Mouse (Mus musculus) MEL (cell line): ENCODE measurements around the gene Fsip2. TPM values are rescaled to one million over a fixed set of nuclear protein-coding genes. Genes with fewer than 3 reads are reported as not detected.

ENCODE experiments used
- DNase-seq: peaks from one replicate; pipeline ENCODE4 v3.0.0; 2011; ENCODE audit warnings: low read depth, low spot score
- H3K27ac ChIP-seq: 2 replicates; pipeline ENCODE4 v1.5.1; 2012; ENCODE audit warnings: low read depth, mild to moderate bottlenecking, control low read depth, low read length, moderate library complexity; ENCODE audit not compliant: control insufficient read depth
- H3K27me3 ChIP-seq, 2 experiments: fragments of 150-350 bp in 1 of 2; sonication (generic) in 1 of 2; 2 replicates each; pipeline ENCODE4 v1.6.1; 2012; ENCODE audit warnings: low read length in 2 of 2, mild to moderate bottlenecking in 2 of 2, improper control_type of control experiment in 1 of 2, moderate library complexity in 1 of 2; ENCODE audit not compliant: insufficient read depth in 2 of 2, control insufficient read depth in 1 of 2
- H3K36me3 ChIP-seq, 2 experiments: 2 replicates each; pipeline ENCODE4 v1.6.1; 2012 to 2014; ENCODE audit warnings: low read length in 2 of 2, improper control_type of control experiment in 1 of 2, inconsistent platforms in 1 of 2, mild to moderate bottlenecking in 1 of 2; ENCODE audit not compliant: insufficient read depth in 2 of 2, control insufficient read depth in 1 of 2
- H3K4me1 ChIP-seq, 2 experiments: fragments of 150-350 bp in 1 of 2; sonication (generic) in 1 of 2; 2 replicates each; pipeline ENCODE4 v1.6.1; 2012; ENCODE audit warnings: low read length in 2 of 2, improper control_type of control experiment in 1 of 2, mild to moderate bottlenecking in 1 of 2; ENCODE audit not compliant: insufficient read depth in 2 of 2, control insufficient read depth in 1 of 2
- H3K4me3 ChIP-seq, 2 experiments: fragments of 150-350 bp in 1 of 2; sonication (generic) in 1 of 2; 2 replicates each; pipeline ENCODE4 v1.5.1; 2012; ENCODE audit warnings: low read depth in 2 of 2, low read length in 2 of 2, mild to moderate bottlenecking in 2 of 2, moderate library complexity in 2 of 2, control low read depth in 1 of 2, improper control_type of control experiment in 1 of 2; ENCODE audit not compliant: control insufficient read depth in 1 of 2, insufficient read depth in 1 of 2
- H3K79me2 ChIP-seq: 2 replicates; pipeline ENCODE4 v1.6.1; 2012; ENCODE audit warnings: mild to moderate bottlenecking, low read length, moderate library complexity; ENCODE audit not compliant: control insufficient read depth, poor library complexity, insufficient read depth
- H3K9ac ChIP-seq: 2 replicates; pipeline ENCODE4 v1.6.1; 2012; ENCODE audit warnings: low read depth, mild to moderate bottlenecking, control low read depth, low read length, moderate library complexity; ENCODE audit not compliant: control insufficient read depth, poor library complexity, severe bottlenecking
- H3K9me3 ChIP-seq: fragments of 150-350 bp; sonication (generic); replicated peaks from 2 replicates; pipeline ENCODE4 v1.6.1; 2012; ENCODE audit warnings: mild to moderate bottlenecking, low read length, improper control_type of control experiment, moderate library complexity; ENCODE audit not compliant: insufficient read depth
- BHLHE40 ChIP-seq: IDR thresholded peaks from 2 replicates; pipeline ENCODE4 v1.6.1; 2012; ENCODE audit warnings: low read depth, mild to moderate bottlenecking, inconsistent platforms, low read length, improper control_type of control experiment, borderline replicate concordance
- CHD1 ChIP-seq: IDR thresholded peaks from 2 replicates; pipeline ENCODE4 v1.6.1; 2012; ENCODE audit warnings: low read depth, mild to moderate bottlenecking, inconsistent platforms, low read length, improper control_type of control experiment
- CHD2 ChIP-seq: IDR thresholded peaks from 2 replicates; pipeline ENCODE4 v1.6.1; 2011; ENCODE audit warnings: low read length, improper control_type of control experiment
- HCFC1 ChIP-seq: IDR thresholded peaks from 2 replicates; pipeline ENCODE4 v1.6.1; 2012; ENCODE audit warnings: low read depth, mild to moderate bottlenecking, inconsistent platforms, low read length, improper control_type of control experiment, moderate library complexity
- JUND ChIP-seq: IDR thresholded peaks from 2 replicates; pipeline ENCODE4 v1.6.1; 2011; ENCODE audit warnings: low read depth, mild to moderate bottlenecking, improper control_type of control experiment, low read length
- MAFK ChIP-seq: IDR thresholded peaks from 2 replicates; pipeline ENCODE4 v1.6.1; 2011; ENCODE audit warnings: low read depth, mild to moderate bottlenecking, low read length, improper control_type of control experiment, borderline replicate concordance
- MAZ ChIP-seq: IDR thresholded peaks from 2 replicates; pipeline ENCODE4 v1.6.1; 2012; ENCODE audit warnings: low read depth, mild to moderate bottlenecking, inconsistent platforms, low read length, improper control_type of control experiment
- MEF2A ChIP-seq: IDR thresholded peaks from 2 replicates; pipeline ENCODE4 v1.6.1; 2014; ENCODE audit warnings: low read depth, mild to moderate bottlenecking, inconsistent platforms, low read length, improper control_type of control experiment; ENCODE audit not compliant: poor library complexity, insufficient replicate concordance, severe bottlenecking; ENCODE audit errors: extremely low read depth
- NELFE ChIP-seq: IDR thresholded peaks from 2 replicates; pipeline ENCODE4 v1.6.1; 2011; ENCODE audit warnings: low read depth, low read length, improper control_type of control experiment
- POLR2A ChIP-seq, 2 experiments: IDR thresholded peaks; 2 replicates each; pipeline ENCODE4 v1.6.1; 2011 to 2012; ENCODE audit warnings: low read length in 2 of 2, mild to moderate bottlenecking in 2 of 2, control low read depth in 1 of 2, improper control_type of control experiment in 1 of 2, low read depth in 1 of 2, moderate library complexity in 1 of 2; ENCODE audit not compliant: control insufficient read depth in 1 of 2, insufficient read depth in 1 of 2, poor library complexity in 1 of 2
- USF1 ChIP-seq: IDR thresholded peaks from 2 replicates; pipeline ENCODE4 v1.6.1; 2014; ENCODE audit warnings: low read depth, mild to moderate bottlenecking, inconsistent platforms, low read length, improper control_type of control experiment, moderate library complexity
- USF2 ChIP-seq, 2 experiments: IDR thresholded peaks; 2 replicates each; pipeline ENCODE4 v1.6.1; 2011 to 2012; ENCODE audit warnings: improper control_type of control experiment in 2 of 2, low read length in 2 of 2, borderline replicate concordance in 1 of 2, inconsistent platforms in 1 of 2, low read depth in 1 of 2, mild to moderate bottlenecking in 1 of 2; ENCODE audit not compliant: insufficient read depth in 1 of 2
- ZC3H11A ChIP-seq: IDR thresholded peaks from 2 replicates; pipeline ENCODE4 v1.6.1; 2012; ENCODE audit warnings: low read depth, mild to moderate bottlenecking, inconsistent platforms, low read length, improper control_type of control experiment
- ZMIZ1 ChIP-seq: IDR thresholded peaks from 2 replicates; pipeline ENCODE4 v1.6.1; 2012; ENCODE audit warnings: low read depth, mild to moderate bottlenecking, inconsistent platforms, low read length, improper control_type of control experiment, moderate library complexity
- ZNF384 ChIP-seq: IDR thresholded peaks from 2 replicates; pipeline ENCODE4 v1.6.1; 2012; ENCODE audit warnings: low read depth, mild to moderate bottlenecking, inconsistent platforms, low read length, improper control_type of control experiment
- polyA plus RNA-seq, 2 experiments: library from polyadenylated mRNA; stranded (reverse) in 1 of 2; unstranded in 1 of 2; fragments of >175 nt in 1 of 2; fragments of >200 nt in 1 of 2; gene quantifications; 2 replicates each; pipeline versions ENCODE4 v1.2.1 to v1.2.4; 2012; ENCODE audit warnings: low replicate concordance in 2 of 2, low read depth in 1 of 2; ENCODE audit not compliant: insufficient read length in 2 of 2, insufficient read depth in 1 of 2, missing spikeins in 1 of 2
- total RNA-seq: library from RNA; depleted of rRNA; stranded (reverse); fragments of 300-350 nt; gene quantifications from 2 replicates; pipeline ENCODE4 v1.2.3, GENCODE M21; 2012

Gene Fsip2
- total and polyA plus RNA-seq, 3 experiments: not detected

DNA sequence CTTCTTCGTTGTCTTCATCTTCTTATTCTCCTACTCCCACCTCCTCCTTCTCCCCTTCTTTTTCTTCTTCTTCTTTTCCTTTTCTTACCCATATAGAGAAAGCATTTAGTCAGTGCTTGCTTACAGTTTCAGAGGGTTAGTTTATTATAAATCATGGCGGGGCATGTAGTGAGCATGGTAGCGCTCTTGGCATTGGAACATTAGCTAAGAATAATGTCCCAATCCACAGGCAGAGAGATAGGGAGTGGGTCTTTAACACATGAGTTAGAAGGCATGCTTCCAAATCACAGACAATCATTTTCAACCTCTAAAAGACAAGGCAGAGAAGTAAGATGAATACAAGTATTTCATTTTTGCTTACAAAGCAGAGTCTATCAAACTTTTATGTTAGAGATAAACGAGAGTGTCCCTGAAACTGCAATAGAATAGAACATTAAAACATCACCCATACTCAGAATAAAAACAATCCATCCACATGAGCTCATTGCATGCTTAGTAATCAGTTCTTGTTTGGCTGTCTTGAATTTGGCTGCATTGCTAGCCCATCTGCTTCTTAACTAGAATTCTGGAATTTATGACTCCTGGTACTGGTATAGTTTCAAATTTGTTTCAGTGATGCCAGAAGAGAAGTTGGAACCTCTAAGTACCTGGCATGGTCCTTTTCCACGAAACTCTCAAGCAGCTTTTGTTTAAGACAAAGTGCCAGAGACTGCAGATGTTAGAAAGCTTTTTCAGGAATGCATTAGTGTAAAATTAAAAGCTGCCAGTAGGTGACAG, 109.7 kb downstream of the Fsip2 start:
- no peak overlapping the region for H3K27ac ChIP-seq
- no peaks in the 10 kb centered on the region for H3K79me2 ChIP-seq
- TF ChIP-seq CHD1: no peak
- no peak for TF ChIP-seq MEF2A
- no peak for TF ChIP-seq ZNF384
- no peak for TF ChIP-seq MAZ
- TF ChIP-seq CHD2: no peak
- TF ChIP-seq BHLHE40: no peak
- TF ChIP-seq HCFC1: no peak
- no peak for TF ChIP-seq ZMIZ1
- no peak for TF ChIP-seq ZC3H11A
- no peak for TF ChIP-seq USF1
- TF ChIP-seq NELFE: no peak
- TF ChIP-seq POLR2A (IDR thresholded peaks at IDR 0.05; ENCODE audit: control insufficient read depth in 1 of 2, insufficient read depth in 1 of 2, low read depth in 1 of 2, low read length in 2 of 2, poor library complexity in 1 of 2): no peak
- no peak for TF ChIP-seq MAFK
- no peak for TF ChIP-seq JUND
- no peak for TF ChIP-seq USF2 (IDR thresholded peaks at IDR 0.05; ENCODE audit: borderline replicate concordance in 1 of 2, insufficient read depth in 1 of 2, low read depth in 1 of 2, low read length in 2 of 2)
- no peaks in the 10 kb centered on the region for H3K9me3 ChIP-seq
- H3K36me3 ChIP-seq: no peaks in the 10 kb centered on the region
- DNase-seq: no peak
- no peak overlapping the region for H3K9ac ChIP-seq
- no peaks in the 10 kb centered on the region for H3K27me3 ChIP-seq
- H3K4me1 ChIP-seq: no peaks in the 10 kb centered on the region
- no peak overlapping the region for H3K4me3 ChIP-seq
